Comparison of ENCODE assay signal across 15 mouse cellular contexts in genomic region chr15:97345917-97346316, GRCm38 (mm10).
"Had no signal": no experiment of that assay in that cellular context is flagged by ENCODE, and none has a peak within 500 bp of the region (broad histone marks: within the 10 kb centered on the region; RNA-seq: fewer than 3 reads in every experiment).

No protein-coding gene starts in this region.

- H3K4me1 ChIP-seq: midbrain, embryonic 10.5 days; midbrain, embryonic 15.5 days; neural tube, embryonic 13.5 days had no signal

- H3K4me3 ChIP-seq: limb, embryonic 13.5 days; liver, embryonic 12.5 days; midbrain, embryonic 10.5 days; midbrain, embryonic 15.5 days; neural tube, embryonic 13.5 days; stomach, embryonic 15.5 days had no signal

- H3K4me2 ChIP-seq: limb, embryonic 13.5 days; lung, embryonic 14.5 days; midbrain, embryonic 15.5 days; neural tube, embryonic 13.5 days; stomach, embryonic 15.5 days had no signal

- ATAC-seq: midbrain, embryonic 15.5 days had no signal

- H3K36me3 ChIP-seq: limb, embryonic 13.5 days; liver, embryonic 12.5 days; midbrain, embryonic 10.5 days; midbrain, embryonic 15.5 days; neural tube, embryonic 13.5 days; stomach, embryonic 15.5 days had no signal

- H3K9me3 ChIP-seq: limb, embryonic 13.5 days; liver, embryonic 12.5 days; midbrain, embryonic 15.5 days; stomach, embryonic 15.5 days had no signal

- H3K27me3 ChIP-seq: limb, embryonic 13.5 days; midbrain, embryonic 15.5 days; neural tube, embryonic 13.5 days; stomach, embryonic 15.5 days had no signal

- H3K27ac ChIP-seq: kidney, postnatal 0 days; limb, embryonic 13.5 days; midbrain, embryonic 10.5 days; midbrain, embryonic 15.5 days; neural tube, embryonic 13.5 days; stomach, embryonic 15.5 days had no signal

- DNase-seq: layer of hippocampus, adult 9-11 months; layer of hippocampus, postnatal 36 days; lung, embryonic 14.5 days; lung, postnatal 10 days; lung, postnatal 4 days; right cerebral cortex, postnatal 14 days; thymus, adult 18-20 months; thymus, postnatal 14 days had no signal

- H3K9ac ChIP-seq: limb, embryonic 13.5 days; liver, embryonic 12.5 days; lung, embryonic 14.5 days; midbrain, embryonic 15.5 days; neural tube, embryonic 13.5 days; stomach, embryonic 15.5 days had no signal
